Mouse (Mus musculus) urinary bladder, postnatal 10 days (tissue): ENCODE results near the gene Kidins220.

ENCODE experiments used
- DNase-seq: peaks from one replicate; pipeline ENCODE4 v3.0.0; 2022; ENCODE audit warnings: low spot score

Gene Kidins220

DNA sequence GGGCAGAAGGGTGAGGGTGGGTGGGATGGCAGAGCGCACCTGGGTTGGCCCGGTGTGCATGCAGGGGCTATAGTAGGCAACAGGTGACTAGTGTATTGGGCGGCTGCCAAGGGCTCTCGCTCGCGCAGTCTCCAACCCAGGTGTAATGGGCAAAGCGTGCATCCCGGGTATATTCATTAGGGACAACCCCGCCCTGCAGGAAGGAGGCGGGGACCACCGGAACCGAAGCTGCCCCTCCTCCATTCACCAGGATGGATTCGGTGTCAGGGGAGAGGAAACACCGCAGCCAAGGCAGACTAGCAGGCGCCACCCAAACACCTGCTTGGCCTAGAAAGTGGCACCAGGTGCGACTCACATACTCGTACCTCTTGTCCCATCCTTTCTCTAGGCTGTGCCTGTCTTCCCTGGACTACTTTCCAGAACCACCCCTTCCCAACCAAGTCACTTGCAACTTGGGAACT lies 118.1 kb downstream of the Kidins220 start:
- peak; percentile 47 for DNase-seq

- no peak for DNase-seq
These were observed 118.6 kb downstream of the Kidins220 start for GRCm38 (mm10) chr12:25093241-25093774.

GRCm38 (mm10) chr12:25094621-25095521 lies 120.1 kb downstream of the Kidins220 start:
- no peak for DNase-seq

DNA sequence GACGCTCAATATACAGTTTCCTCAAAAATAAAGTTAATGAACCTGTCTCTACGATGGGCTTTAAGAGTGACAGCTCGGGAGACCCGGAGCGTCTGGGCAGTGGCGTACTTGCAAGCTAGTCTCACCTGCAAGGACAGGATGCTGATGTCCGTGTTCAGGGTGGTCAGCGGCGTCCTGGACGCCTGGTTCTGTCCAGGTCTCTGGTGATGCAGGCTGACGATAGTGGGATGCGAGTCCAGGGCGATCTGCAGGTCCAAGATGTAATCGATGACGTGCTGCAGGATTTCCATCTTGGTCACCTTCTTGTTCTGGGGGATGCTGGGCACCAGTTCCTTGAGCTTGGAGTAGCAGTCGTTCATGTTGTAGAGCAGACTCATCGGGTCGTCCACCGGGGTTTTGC lies 120.8 kb downstream of the Kidins220 start:
- DNase-seq, result no peak

- DNase-seq, result peak; percentile 91
These were observed 121.4 kb downstream of the Kidins220 start for GRCm38 (mm10) chr12:25095974-25096639.

DNA sequence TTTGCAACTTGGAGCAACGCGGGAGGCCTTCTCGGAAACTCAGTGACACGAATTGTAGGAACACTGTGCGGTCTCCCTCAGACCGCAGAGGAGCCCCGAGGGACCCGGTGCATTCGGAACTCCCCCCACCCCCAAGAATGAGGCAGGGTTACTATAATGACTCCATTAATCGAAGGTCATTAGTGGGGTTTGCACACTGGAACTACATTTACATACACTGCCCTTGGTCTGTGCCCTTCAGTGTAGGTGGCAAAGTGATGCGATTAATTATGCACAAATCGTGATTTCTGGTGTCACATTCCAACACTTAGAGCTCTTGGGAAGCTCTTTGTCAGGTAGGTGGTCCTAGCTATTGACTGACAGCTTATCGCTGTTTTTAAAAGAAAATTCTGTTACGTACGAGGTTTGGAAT lies 121.9 kb downstream of the Kidins220 start:
- no peak for DNase-seq

GRCm38 (mm10) chr12:25097052-25097209 lies 122.2 kb downstream of the Kidins220 start, which contains the start of gene Id2:
Gene Id2 (minus strand): TSS chr12:25097140.
- no peak for DNase-seq

DNA sequence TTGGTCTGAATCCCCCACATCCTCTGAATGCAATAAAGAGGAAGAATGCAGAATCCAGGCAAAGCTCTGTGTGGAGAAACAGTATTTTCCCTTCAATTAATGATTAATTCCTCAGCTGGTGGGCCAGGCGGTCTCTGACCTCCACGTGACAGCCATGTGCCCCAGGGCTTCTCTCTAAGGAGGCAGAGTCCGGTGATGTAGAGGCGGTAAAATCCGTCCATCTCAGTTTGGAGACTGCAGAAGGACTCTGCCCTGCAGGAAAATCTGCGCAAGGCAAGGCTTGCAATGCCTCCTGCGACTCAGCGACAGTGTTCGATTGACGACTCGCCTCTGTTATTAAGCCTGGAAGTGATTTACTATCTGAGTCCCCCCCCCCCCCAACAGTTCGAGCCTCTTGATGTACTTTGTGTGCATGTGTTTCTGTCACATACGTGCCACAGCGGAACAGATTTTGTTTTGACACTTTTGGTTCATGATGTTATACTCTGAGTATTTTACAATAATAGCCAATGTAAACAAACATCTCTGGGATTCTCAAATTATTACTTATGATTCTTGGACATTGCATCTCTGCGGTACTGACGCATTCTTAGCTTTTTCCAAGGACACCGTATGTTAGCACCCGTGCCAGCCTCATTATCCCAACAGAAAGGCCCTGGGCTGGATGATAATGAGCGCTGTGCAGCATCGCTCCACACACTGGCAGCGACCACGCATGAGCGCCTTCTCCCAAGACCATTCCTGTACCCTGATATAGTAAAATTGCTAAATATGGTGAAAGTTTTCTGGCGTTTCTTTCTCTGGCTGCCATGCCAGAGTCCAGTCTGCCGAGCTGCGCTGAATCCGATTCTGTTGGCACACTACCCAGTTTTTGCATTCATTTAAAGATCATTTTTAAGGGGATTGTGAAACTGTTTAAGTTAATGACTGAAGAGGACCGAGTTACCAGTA lies 122.8 kb downstream of the Kidins220 start:
- no peak for DNase-seq

DNA sequence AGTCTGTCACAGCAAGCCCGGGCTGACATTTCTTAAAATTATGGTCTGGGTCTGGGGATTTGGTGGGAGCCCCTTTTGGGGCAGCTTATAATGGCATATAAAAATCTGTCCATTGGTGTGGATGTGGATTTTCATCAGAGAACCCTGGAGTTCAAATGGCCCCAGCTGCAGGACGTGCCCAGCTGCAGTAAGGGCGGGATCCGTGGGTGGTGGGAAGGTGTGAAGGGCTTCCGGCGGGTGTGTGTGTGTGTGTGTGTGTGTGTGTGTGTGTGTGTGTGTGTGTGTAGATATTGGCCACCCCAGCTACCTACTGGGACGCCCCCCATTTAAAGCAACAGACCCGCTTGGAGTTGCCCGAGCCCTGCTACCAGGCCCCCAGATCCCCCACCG lies 123.4 kb downstream of the Kidins220 start:
- DNase-seq, result no peak

DNA sequence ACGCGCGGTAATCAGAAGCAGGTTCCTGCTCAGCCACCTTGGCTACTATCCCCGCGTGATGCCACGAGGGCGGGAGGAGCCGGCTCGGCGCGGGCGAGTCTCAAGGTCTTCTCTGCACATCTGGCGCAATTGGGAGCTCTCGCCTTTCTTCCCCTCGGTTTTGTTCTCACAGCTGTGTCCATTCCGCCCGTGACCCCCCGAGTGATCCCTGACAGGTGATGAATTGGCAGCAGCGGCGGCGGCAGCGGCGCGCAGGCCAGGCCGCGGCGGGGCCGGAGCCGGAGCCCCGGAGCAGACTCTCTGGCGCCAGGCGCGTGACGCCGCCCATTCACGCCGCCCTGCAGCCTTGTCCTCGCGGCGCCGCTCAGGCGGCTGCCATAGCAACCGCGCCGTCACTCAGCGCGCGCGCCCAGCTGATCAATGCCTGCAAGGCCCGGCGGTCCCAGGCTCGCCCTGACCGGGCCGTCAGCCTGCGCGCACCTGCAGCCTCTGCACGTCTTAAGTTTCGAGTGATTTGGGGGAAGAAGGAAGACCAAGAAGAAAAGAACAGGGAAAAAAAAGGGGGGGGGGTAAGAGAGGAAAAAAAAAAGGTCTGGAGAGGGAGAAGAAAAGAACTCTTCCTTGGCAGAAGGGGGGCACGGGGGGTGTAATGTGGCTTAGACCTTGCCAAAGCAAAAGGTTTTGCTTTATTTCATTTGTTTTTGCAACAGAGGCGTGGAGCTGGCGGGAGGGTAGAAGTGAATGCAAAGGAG lies 124.0 kb downstream of the Kidins220 start:
- DNase-seq, result peak; percentile 88

DNA sequence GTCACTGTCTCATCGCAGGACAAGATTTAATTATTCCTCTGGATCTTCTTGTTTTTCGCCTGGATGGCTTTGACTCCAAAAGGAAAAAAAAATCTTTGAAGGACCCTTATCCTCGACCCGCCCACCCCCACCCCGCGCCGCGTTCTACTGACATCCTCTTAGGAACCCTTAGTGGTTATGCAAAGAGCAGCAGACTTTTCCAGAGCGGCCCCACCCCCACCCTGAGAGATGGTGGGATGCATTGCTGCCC lies 124.5 kb downstream of the Kidins220 start:
- DNase-seq, result no peak

DNA sequence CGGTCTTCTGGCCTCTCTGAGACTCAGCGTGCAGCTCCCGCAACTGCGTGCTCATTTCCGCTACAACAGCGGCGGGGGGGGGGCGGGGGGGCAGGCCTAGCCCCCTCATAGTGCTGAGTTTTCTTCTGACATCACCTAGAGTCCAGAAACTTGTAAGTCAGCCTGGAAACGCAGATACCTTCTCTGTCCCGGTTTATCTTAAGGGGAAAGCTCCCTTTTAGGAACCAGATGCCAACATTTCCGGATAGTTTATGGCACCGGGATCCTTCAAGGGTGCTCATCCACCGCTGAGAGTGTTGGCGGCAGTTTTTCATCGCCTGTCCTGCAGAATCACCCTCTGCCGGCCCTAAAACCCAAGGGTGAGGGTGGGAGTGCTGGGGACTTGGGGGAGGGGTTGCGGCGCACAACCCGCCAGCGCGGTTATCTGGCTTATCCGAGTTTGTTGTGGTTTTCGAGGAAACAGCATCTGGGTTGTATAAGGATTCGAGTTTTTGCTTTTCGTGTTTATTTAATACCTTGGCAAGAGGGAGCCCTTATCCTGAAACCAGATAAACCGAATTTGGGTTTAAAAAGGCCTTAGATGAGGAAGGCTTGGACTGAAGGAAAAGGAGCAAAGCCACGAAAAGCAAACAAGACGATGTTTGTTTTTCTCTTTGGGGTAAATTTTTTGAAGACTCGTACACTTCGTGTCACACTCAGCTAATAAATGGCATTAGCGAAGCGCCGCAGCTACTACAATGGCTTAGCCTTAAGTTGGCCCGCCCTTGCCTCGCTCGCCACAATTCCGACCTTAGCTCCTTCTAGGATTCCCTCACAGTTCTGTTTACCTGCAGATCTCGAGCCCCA lies 125.1 kb downstream of the Kidins220 start:
- DNase-seq, result no peak

GRCm38 (mm10) chr12:25100411-25101217 lies 125.9 kb downstream of the Kidins220 start:
- DNase-seq, result no peak

DNA sequence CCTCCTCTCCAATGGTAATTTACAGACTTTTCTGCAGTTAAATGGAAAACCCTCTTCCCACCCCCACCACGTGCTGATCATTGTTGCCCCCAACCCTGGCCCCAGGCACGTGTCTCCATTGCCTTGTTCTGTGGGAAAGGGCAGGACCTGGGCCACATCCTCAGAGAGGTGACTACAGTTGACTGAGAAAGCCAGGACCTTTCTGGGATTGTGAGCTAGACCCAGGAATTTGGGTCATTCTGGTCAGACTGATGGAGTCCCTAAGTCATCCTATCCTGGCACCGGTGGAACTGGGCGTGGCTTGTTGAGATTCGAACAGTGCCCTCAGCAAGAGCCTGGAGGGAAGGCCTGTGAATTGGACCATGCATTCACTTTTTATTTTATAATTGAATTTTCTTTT lies 126.7 kb downstream of the Kidins220 start:
- no peak for DNase-seq

DNA sequence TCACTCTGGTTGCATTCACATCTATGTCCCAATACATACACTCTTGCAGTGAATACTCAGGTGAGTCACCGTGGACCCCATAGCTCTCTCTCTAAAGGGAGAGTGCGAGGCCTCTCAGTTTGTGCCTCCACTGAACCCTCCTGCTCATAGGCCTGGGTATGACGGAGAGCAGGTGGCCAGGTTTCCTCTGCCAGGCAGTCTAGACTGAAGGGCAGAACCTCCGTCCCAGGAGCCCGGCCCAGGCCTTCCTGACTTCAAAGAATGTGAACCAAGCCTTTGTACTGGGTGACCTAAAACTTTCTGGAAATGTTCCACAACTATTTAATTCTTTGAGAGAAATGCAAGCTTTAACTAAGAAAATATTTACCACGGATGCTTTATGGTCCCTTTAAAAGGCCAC lies 129.2 kb downstream of the Kidins220 start:
- DNase-seq, result no peak

GRCm38 (mm10) chr12:25104541-25104940 lies 129.8 kb downstream of the Kidins220 start:
- no peak for DNase-seq

GRCm38 (mm10) chr12:25108865-25109264 lies 134.1 kb downstream of the Kidins220 start:
- no peak for DNase-seq

- no peak for DNase-seq
These were observed 135.4 kb downstream of the Kidins220 start for GRCm38 (mm10) chr12:25109971-25110681.

- no peak for DNase-seq
These were observed 136.0 kb downstream of the Kidins220 start for GRCm38 (mm10) chr12:25110682-25111078.
